Mouse (Mus musculus) macrophage (primary cell): ENCODE results near the gene Sema5b. TPM values are rescaled to one million over a fixed set of nuclear protein-coding genes. Genes with fewer than 3 reads are reported as not detected.
"Not testable (repeated sequence)": the region's sequence is repeated elsewhere in the genome, so short reads cannot be mapped to it uniquely, and the experiment has no call there.

Experiments
- H3K27ac ChIP-seq: fragments of 350-480 bp; formaldehyde crosslinking; 2 replicates; pipeline ENCODE4 v1.9.0; 2021
- H3K36me3 ChIP-seq: fragments of 350-480 bp; formaldehyde crosslinking; 2 replicates; pipeline ENCODE4 v1.9.0; 2021; ENCODE audit errors: inconsistent target
- H3K4me3 ChIP-seq: fragments of 350-480 bp; formaldehyde crosslinking; 2 replicates; pipeline ENCODE4 v1.9.0; 2021; ENCODE audit errors: inconsistent target
- H3K79me2 ChIP-seq: fragments of 350-480 bp; formaldehyde crosslinking; 2 replicates; pipeline ENCODE4 v1.9.0; 2021; ENCODE audit errors: inconsistent target
- WGBS: methylation state at CpG from one replicate; pipeline ENCODE4 v1.1.7; 2026; ENCODE audit warnings: inconsistent platforms; ENCODE audit not compliant: missing documents; 5-methylcytosine and 5-hydroxymethylcytosine counted together
- polyA plus RNA-seq: library from polyadenylated mRNA; stranded (reverse); fragments of 250-400 nt; gene quantifications from 3 replicates; pipeline ENCODE4 v1.2.4, GENCODE M21; 2018; ENCODE audit warnings: inconsistent platforms

The Sema5b gene
- polyA plus RNA-seq, 1 experiment from 2014 or later = not detected

DNA sequence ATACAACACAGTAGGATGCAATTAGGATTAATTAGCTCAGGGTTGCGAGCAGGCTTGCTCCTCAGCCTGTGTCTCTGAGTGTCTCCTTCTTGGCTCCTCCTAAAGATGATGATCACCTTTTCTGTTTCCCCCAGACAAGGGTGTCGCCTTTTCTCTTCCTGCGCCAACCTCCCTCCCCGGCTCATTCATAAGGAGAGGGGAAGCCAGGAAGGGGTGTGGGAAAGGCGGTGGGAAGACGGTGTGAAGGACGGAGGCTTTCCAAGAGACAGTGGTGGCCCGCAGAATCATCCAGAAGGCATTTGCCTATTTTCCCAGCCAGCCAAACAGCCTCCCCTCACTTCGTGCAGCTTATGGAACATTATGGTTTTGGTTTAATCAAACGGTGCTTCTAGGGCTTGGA, 1.9 kb upstream of the Sema5b start:
- 44% methylated on average over 10 of the region's 10 CpGs for WGBS
- H3K79me2 ChIP-seq = no peaks in the 10 kb centered on the region
- H3K27ac ChIP-seq = no peak overlapping the region
- no peak overlapping the region for H3K4me3 ChIP-seq
- no peaks in the 10 kb centered on the region for H3K36me3 ChIP-seq

DNA sequence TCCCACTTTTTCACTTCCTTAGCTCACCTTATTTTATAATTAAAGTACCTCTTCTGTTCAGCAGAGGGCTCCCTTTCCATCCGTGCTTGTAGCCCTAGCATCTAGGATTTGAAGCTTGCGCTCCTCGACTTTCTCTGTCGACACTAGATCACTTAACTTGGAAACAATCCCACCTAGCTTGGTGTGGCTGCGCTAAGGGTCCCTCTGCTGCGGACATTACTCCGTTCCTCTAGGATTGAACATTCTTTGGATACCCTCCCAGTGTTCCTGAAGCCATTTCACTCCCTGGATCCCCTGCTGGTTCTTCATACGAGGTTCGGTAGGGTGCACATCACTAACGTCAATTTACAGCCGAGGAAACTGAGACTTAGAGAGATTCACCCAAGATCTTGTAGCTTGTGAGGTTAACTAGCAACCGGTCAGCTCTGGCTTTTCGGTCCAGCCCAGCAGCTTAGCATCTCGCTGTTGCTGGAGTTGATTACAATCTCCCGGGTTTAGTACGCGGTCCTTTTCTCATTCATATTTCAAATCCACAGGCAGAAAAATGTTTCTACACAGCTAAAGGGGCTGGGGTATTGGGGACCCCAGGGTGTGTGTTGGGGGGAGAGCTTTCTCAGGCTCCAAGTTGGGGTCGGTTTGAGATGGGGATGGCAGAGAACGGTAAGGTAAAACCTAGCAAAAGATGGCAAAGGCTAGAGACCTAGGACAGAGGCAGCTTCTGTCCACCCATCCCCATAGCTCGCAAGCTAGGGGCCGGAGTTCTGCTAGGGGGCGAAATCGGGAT, 420 bp upstream of the Sema5b start:
- Histone ChIP-seq H3K4me3 (no peak overlapping the region), H3K79me2 (no peaks in the 10 kb centered on the region), H3K27ac (no peak overlapping the region), H3K36me3 (no peaks in the 10 kb centered on the region)
- 4% methylated on average over 23 of the region's 23 CpGs for WGBS

DNA sequence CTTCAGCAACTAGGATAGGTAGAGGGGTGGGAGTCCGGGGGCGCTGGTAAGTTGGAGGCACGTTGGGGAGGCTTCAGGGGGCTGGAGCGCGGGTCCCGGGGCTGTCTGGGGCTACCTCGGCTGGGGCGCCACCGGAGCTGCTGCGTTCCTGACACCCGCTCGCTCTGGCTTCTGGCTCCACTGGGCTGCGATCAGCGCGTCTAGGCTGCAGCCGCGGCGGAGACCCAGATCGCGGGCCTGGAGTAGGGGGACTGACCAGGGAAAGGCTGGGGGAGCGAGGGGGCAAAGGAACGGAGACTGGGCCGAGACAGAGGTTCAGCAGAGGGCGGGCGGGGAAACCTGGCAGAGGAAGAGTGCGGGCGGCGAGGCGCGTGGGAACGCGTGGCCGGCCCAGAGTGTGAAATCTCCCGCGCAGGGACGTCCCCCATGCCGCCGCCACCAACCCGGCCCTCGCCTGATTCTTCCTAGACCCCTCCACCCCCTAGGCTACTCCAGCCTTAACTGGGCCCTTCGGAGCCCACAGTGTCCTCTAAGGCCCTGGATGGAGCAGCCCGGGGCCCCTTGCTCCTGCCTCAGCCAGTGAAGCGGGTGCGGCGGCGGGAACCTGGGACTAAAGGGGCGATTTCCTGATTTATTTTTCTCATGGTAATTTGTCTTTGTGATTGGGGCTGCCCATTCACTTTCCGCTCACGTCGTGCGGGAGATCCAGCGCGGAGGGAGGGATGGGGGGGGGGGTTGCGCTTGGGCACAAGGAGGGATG, 896 bp downstream of the Sema5b start:
- Histone ChIP-seq H3K4me3 (no peak overlapping the region), H3K27ac (no peak overlapping the region), H3K36me3 (no peaks in the 10 kb centered on the region), H3K79me2 (no peaks in the 10 kb centered on the region)
- 4% methylated on average over 54 of the region's 54 CpGs for WGBS

- WGBS = 5% methylated on average over 27 of the region's 27 CpGs
- H3K79me2 ChIP-seq = no peaks in the 10 kb centered on the region
- no peak overlapping the region for H3K27ac ChIP-seq
- no peak overlapping the region for H3K4me3 ChIP-seq
- H3K36me3 ChIP-seq = no peaks in the 10 kb centered on the region
Observed at GRCm38 (mm10) chr16:35542421-35542780, 1.5 kb downstream of the Sema5b start.

GRCm38 (mm10) chr16:35545723-35546122, 4.8 kb downstream of the Sema5b start:
- Histone ChIP-seq H3K27ac (no peak overlapping the region), H3K4me3 (no peak overlapping the region), H3K79me2 (no peaks in the 10 kb centered on the region), H3K36me3 (no peaks in the 10 kb centered on the region)
- 53% methylated on average over 4 of the region's 4 CpGs for WGBS

- Histone ChIP-seq H3K36me3 (no peaks in the 10 kb centered on the region), H3K79me2 (no peaks in the 10 kb centered on the region), H3K4me3 (no peak overlapping the region), H3K27ac (no peak overlapping the region)
Observed at GRCm38 (mm10) chr16:35547966-35548365, 7.0 kb downstream of the Sema5b start.

DNA sequence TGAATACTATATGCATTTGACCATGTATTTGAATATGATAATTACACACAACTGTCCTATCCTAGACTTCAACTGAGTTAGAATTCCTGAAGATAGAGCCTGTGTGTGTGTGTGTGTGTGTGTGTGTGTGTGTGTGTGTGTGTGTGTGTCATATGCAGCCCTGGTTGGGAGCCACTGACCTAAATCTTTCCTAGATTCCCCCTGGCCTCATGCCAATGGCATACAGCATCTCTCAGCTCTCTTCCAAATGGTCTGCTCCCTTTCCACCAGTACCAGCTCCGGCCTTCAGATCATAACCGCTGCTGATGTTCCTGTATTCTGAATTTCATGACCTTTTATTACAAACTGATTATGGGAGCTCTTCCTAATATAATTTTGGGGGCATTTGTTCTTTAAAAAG, 8.4 kb downstream of the Sema5b start:
- Histone ChIP-seq H3K4me3 (no peak overlapping the region), H3K79me2 (no peaks in the 10 kb centered on the region)
- 100% methylated on average over 2 of the region's 2 CpGs for WGBS

GRCm38 (mm10) chr16:35555596-35556482, 14.9 kb downstream of the Sema5b start:
- 80% methylated on average over 15 of the region's 15 CpGs for WGBS
- H3K36me3 ChIP-seq = no peaks in the 10 kb centered on the region
- no peaks in the 10 kb centered on the region for H3K79me2 ChIP-seq
- no peak overlapping the region for H3K4me3 ChIP-seq
- H3K27ac ChIP-seq = no peak overlapping the region

More for the DNA sequence above, 8.4 kb downstream of the Sema5b start:
- Histone ChIP-seq H3K27ac (no peak overlapping the region), H3K36me3 (no peaks in the 10 kb centered on the region)

DNA sequence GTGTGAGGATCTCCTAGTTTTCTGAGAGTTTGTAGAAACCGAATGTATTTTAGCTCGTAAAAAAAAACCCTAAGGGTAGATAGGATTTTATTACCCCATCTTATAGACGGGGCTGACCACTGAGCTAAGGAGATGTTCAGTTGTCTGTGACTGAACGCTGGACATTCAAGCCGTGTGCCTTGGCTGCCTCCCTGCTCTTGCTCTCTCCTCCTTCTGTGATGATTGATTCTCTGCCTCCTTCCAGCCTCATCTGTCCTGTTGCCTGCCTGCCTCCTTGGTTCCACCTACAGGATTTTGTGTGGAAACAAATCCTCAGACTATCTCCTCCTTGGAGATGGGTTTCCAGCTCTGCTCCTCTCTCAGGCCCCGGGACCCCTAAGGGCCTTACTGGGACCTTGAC, 16.1 kb downstream of the Sema5b start:
- Histone ChIP-seq H3K27ac (no peak overlapping the region), H3K36me3 (no peaks in the 10 kb centered on the region), H3K79me2 (no peaks in the 10 kb centered on the region), H3K4me3 (no peak overlapping the region)
- WGBS = 84% methylated on average over 6 of the region's 6 CpGs

GRCm38 (mm10) chr16:35561541-35561940, 20.6 kb downstream of the Sema5b start:
- WGBS = 82% methylated on average over 5 of the region's 6 CpGs
- H3K36me3 ChIP-seq = no peaks in the 10 kb centered on the region
- H3K27ac ChIP-seq = no peak overlapping the region
- no peaks in the 10 kb centered on the region for H3K79me2 ChIP-seq
- no peak overlapping the region for H3K4me3 ChIP-seq

DNA sequence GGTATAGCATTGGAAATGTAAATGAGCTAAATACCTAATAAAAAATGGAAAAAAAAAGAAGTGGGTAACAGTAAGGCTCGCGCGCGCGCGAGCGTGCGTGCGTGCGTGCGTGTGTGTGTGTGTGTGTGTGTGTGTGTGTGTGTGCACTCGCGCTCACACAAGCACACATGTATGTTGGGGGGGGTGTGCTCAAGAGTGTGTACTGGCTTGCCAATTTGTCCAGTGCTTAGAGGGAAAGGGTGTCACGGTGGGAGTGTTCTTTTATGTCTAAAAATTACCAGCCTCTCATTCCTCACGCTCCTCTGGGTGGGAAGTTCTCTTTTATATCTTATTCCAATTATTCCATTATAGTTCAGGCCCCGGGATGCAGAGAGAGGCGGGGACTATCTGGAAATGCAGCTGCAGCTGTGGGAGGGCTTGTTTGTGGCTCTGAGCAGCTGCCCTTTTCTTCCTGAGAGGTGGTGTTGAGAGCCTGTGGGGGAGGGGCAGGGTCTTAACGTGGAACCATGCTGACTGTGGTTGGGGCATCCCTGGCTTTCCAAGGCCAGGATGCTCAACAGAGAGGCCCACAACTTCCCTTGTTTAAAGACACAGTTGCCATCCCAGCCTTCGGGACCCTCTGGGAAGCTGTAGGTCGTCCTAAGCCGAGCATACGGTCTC, 23.4 kb downstream of the Sema5b start:
- Histone ChIP-seq H3K4me3 (no peak overlapping the region), H3K27ac (no peak overlapping the region), H3K36me3 (no peaks in the 10 kb centered on the region), H3K79me2 (no peaks in the 10 kb centered on the region)
- WGBS = 67% methylated on average over 10 of the region's 22 CpGs

DNA sequence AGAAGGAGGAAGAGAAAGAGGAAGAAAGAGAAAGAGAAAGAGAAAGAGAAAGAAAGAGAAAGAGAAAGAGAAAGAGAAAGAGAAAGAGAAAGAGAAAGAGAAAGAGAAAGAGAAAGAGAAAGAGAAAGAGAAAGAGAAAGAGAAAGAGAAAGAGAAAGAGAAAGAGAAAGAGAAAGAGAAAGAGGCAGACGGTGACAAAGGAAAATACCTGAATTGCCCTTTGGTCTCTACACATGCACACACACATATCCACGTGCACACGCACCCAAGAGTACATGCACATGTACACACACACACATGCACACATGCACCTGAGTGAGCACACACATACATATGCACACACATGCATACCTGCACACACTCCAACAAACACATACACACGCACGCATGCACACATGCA, 24.7 kb downstream of the Sema5b start:
- H3K4me3 ChIP-seq = not testable (repeated sequence)
- WGBS = 93% methylated on average over 5 of the region's 5 CpGs

DNA sequence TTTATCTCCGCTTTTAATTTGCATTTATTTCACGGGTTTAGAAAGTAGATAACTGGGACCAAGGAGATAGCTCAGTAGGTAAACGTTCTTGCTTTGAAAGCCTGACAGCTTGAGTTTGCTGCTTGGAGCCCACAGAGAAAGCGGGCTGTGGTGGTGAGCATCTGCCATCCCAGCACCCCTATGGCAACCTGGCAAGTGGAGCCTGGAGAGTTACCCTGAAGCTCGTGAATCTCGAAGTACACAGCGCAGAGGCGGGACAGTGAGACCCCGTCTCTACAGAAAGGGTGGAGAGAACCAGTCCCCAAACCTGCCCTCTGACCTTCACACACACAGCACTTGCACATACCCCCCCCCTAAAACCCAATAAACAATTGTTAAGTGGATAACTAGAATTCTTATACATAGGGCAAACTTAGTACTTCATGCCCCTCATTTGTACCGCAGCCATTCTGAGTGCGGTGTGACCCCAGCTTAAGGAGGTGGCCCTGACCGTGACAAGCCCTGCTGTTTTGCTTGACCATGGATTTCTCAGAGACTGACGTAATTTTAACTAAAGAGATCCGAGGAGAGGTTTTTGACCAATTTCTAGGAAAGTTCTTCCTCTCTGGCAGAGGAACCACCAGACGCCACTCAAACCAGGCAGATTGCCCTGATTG, 27.4 kb downstream of the Sema5b start:
- Histone ChIP-seq H3K27ac (no peak overlapping the region), H3K79me2 (no peaks in the 10 kb centered on the region), H3K4me3 (no peak overlapping the region), H3K36me3 (no peaks in the 10 kb centered on the region)
- WGBS = 86% methylated on average over 15 of the region's 15 CpGs

More for the DNA sequence above, 24.7 kb downstream of the Sema5b start:
- not testable (repeated sequence) for H3K79me2 ChIP-seq, H3K27ac ChIP-seq, H3K36me3 ChIP-seq

- no peak overlapping the region for H3K27ac ChIP-seq
- H3K36me3 ChIP-seq = no peaks in the 10 kb centered on the region
- WGBS = 74% methylated on average over 2 of the region's 2 CpGs
- H3K79me2 ChIP-seq = no peaks in the 10 kb centered on the region
- H3K4me3 ChIP-seq = no peak overlapping the region
Observed at GRCm38 (mm10) chr16:35569347-35569746, 28.4 kb downstream of the Sema5b start.
